Mouse (Mus musculus) limb, embryonic 15.5 days (tissue): ENCODE results near the gene Gm12790. TPM values are rescaled to one million over a fixed set of nuclear protein-coding genes. Genes with fewer than 3 reads are reported as not detected.
"Not testable (repeated sequence)": the region's sequence is repeated elsewhere in the genome, so short reads cannot be mapped to it uniquely, and the experiment has no call there.

Source experiments
- ATAC-seq: fragments of 200-750 bp; cut with Nextera tagmentation; 2 replicates; pipeline ENCODE4 v1.8.0; 2017; ENCODE audit warnings: low read depth, moderate TSS enrichment; ENCODE audit not compliant: insufficient number of reproducible peaks, low FRiP score, low TSS enrichment
- H3K27ac ChIP-seq: fragments of 300-500 bp; sonication (generic); 2 replicates; pipeline ENCODE4 v1.5.1; 2015; ENCODE audit warnings: moderate library complexity, mild to moderate bottlenecking, inconsistent platforms
- H3K27me3 ChIP-seq: fragments of 300-500 bp; sonication (generic); 2 replicates; pipeline ENCODE4 v1.6.1; 2015; ENCODE audit warnings: inconsistent platforms
- H3K36me3 ChIP-seq: fragments of 300-500 bp; sonication (generic); 2 replicates; pipeline ENCODE4 v1.6.1; 2015; ENCODE audit warnings: inconsistent platforms
- H3K4me1 ChIP-seq: fragments of 300-500 bp; sonication (generic); 2 replicates; pipeline ENCODE4 v1.6.1; 2015; ENCODE audit warnings: inconsistent platforms
- H3K4me2 ChIP-seq: fragments of 300-500 bp; sonication (generic); 2 replicates; pipeline ENCODE4 v1.6.1; 2015; ENCODE audit warnings: mild to moderate bottlenecking, inconsistent platforms
- H3K4me3 ChIP-seq: fragments of 300-500 bp; sonication (generic); 2 replicates; pipeline ENCODE4 v1.5.1; 2015; ENCODE audit warnings: mild to moderate bottlenecking, inconsistent platforms
- H3K9ac ChIP-seq: fragments of 300-500 bp; sonication (generic); 2 replicates; pipeline ENCODE4 v1.6.1; 2015; ENCODE audit warnings: inconsistent platforms
- H3K9me3 ChIP-seq: fragments of 300-500 bp; sonication (generic); 2 replicates; pipeline ENCODE4 v1.6.1; 2016; ENCODE audit warnings: inconsistent platforms
- WGBS: fragments of 180-500 bp; shearing (Covaris S2); methylation state at CpG from one replicate; pipeline ENCODE4 v1.1.7; 2015; 5-methylcytosine and 5-hydroxymethylcytosine counted together
- polyA plus RNA-seq: library from polyadenylated mRNA; unstranded; fragments of >200 nt; fragmentation: Nextera tagmentation; extraction: Ambion mirVana; gene quantifications from 2 replicates; pipeline ENCODE4 v1.2.1, GENCODE M21; 2015

Gm12790 gene
- polyA plus RNA-seq = not detected in 2 replicates

DNA sequence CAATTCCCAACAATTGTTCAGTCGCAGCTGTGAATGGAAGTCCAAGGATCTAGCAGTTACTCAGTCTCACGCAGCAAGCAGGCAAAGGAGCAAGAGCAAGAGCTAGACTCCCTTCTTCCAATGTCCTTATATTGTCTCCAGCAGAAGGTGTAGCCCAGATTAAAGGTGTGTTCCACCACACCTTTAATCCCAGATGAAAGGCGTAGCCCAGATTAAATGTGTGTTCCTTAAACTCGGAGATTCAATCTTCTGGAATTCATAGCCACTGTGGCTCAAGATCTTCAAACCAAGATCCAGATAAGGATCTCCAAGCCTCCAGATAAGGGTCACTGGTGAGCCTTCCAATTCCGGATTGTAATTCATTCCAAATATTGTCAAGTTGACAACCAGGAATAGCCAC, at the start of gene Gm12790:
Gene Gm12790, minus strand, starts transcription at position 101 of the 400 bp plus-strand sequence.
- H3K4me1 ChIP-seq, H3K27ac ChIP-seq, H3K4me3 ChIP-seq, ATAC-seq, H3K9me3 ChIP-seq, H3K4me2 ChIP-seq, H3K9ac ChIP-seq, H3K36me3 ChIP-seq, H3K27me3 ChIP-seq: not testable (repeated sequence)
- WGBS = 77% methylated on average over 1 of the region's 5 CpGs

DNA sequence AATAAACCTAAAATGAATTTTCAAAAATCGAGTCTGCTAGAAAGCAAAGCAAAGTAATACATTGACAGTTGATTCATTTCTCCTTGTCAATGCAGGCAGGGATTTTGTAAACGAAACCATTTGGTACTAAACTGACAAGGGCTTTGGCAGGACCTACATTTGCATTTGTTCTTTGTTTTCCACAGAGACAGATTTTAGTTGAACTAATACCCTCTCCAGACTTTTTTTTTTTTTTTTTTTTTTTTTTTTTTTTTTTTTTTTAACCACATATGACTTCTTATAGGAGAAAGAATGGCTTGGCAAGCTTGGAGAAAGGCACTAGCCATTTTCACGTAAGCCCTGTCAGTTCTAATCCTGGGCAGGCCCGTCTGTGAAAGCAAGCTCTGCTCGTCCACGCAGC, 45.8 kb upstream of the Gm12790 start:
- no peak overlapping the region for H3K27ac ChIP-seq
- no peaks in the 10 kb centered on the region for H3K4me1 ChIP-seq
- no peaks in the 10 kb centered on the region for H3K36me3 ChIP-seq
- no peak for ATAC-seq
- H3K9ac ChIP-seq = no peak overlapping the region
- 87% methylated on average over 6 of the region's 6 CpGs for WGBS
- H3K4me3 ChIP-seq = no peak overlapping the region
- no peaks in the 10 kb centered on the region for H3K9me3 ChIP-seq
- H3K27me3 ChIP-seq = no peaks in the 10 kb centered on the region
- H3K4me2 ChIP-seq = no peak overlapping the region

DNA sequence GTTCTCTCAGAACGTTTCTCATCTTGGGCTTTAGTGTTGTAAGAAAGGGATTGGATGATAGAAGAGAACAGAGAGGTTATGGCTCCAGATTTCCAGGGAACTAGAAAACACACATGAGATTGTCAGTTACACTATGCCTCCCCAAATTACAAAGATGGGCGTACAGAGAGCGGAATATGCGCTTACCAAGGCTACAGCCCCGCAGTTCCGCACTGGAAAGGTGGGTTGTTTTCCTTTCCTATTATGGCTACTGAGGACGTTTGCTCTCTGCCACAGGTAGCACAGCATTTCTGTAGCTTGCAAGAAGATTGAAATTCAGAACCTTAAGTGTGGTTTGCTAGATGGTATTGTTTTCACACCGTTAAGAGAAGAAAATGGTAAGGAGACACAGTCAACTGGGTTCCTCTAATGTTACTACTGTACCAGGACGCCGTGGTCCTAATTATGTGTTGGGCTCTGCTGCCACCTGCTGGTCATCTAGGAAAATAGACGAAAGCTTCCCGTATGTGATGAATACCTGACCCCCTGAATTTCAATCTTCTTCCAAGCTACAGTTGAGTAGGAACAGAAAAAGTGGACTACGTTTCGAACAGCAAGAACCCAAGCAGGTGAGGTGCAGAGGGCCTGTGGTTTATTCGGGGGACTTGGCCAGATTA, 17.5 kb upstream of the Gm12790 start:
- H3K4me2 ChIP-seq = no peak overlapping the region
- H3K9me3 ChIP-seq = no peaks in the 10 kb centered on the region
- no peak overlapping the region for H3K9ac ChIP-seq
- H3K4me3 ChIP-seq = no peak overlapping the region
- H3K4me1 ChIP-seq = no peaks in the 10 kb centered on the region
- no peak overlapping the region for H3K27ac ChIP-seq
- H3K27me3 ChIP-seq = no peaks in the 10 kb centered on the region
- ATAC-seq = no peak
- H3K36me3 ChIP-seq = no peaks in the 10 kb centered on the region
- 38% methylated on average over 15 of the region's 15 CpGs for WGBS

DNA sequence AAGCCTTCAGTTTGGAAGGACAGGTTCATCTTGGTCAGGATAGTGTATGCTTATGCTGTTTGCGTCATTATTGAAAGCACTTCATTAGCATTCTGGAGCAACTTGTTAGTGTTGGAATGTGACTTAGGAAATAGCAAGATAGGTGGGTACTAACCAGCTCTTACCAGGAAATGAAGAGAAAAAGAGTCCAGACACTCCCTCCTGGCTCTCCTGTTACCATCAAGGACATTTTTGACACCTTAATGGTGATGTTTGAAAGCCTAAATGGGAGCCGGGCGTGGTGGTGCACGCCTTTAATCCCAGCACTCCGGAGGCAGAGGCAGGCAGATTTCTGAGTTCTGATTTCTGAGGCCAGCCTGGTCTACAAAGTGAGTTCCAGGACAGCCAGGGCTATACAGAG, 16.6 kb upstream of the Gm12790 start:
- H3K27ac ChIP-seq = no peak overlapping the region
- no peak overlapping the region for H3K4me3 ChIP-seq
- H3K36me3 ChIP-seq = no peaks in the 10 kb centered on the region
- ATAC-seq = no peak
- H3K9ac ChIP-seq = no peak overlapping the region
- H3K9me3 ChIP-seq = no peaks in the 10 kb centered on the region
- H3K27me3 ChIP-seq = no peaks in the 10 kb centered on the region
- H3K4me2 ChIP-seq = no peak overlapping the region
- H3K4me1 ChIP-seq = no peaks in the 10 kb centered on the region
- 85% methylated on average over 5 of the region's 5 CpGs for WGBS

DNA sequence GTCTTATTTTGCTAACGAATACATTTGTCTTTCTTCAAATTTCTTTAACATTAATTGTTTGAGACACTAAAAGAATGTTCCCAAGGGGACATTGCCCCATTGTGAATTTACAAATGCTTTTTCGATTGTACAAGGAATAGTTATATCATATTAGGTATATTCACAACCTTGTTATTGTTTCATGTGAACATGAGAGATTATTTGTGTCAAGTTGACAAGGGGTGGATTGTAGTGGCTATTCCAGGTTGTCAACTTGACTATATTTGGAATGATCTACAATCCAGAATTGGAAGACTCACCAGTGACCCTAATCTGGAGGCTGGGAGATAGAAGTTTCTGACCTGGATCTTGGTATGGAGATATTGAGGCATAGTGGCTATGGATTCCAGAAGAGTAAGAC, 5.5 kb upstream of the Gm12790 start, which contains the start of gene Gm12789:
Gene Gm12789, plus strand, starts transcription at position 301 of the 400 bp plus-strand sequence.
- 84% methylated on average over 2 of the region's 2 CpGs for WGBS
- not testable (repeated sequence) for H3K4me1 ChIP-seq, H3K27ac ChIP-seq, H3K9ac ChIP-seq, H3K36me3 ChIP-seq, H3K9me3 ChIP-seq, H3K4me2 ChIP-seq, H3K27me3 ChIP-seq, ATAC-seq, H3K4me3 ChIP-seq

DNA sequence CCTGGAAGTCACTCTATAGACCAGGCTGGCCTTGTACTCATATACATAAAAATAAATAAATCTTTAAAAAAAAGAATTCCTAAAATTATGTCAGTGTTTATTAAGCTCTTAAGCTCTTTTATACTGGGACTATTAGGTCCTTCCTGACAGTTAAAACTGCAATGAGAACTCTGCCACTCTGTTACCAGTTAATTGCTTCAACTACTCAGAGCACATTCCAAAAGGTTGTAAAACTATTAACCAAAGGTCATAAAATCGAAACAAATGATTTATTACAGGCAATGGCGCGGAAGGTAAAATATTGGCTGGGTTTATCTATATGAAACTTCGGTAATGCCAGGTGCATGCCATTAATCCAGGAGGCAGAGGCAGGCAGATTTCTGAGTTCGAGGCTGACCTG, 4.8 kb upstream of the Gm12790 start:
- H3K36me3 ChIP-seq = no peaks in the 10 kb centered on the region
- no peak overlapping the region for H3K27ac ChIP-seq
- no peaks in the 10 kb centered on the region for H3K9me3 ChIP-seq
- no peak overlapping the region for H3K4me3 ChIP-seq
- WGBS = 53% methylated on average over 5 of the region's 5 CpGs
- H3K9ac ChIP-seq = no peak overlapping the region
- H3K4me1 ChIP-seq = no peaks in the 10 kb centered on the region
- no peaks in the 10 kb centered on the region for H3K27me3 ChIP-seq
- no peak for ATAC-seq
- H3K4me2 ChIP-seq = no peak overlapping the region

DNA sequence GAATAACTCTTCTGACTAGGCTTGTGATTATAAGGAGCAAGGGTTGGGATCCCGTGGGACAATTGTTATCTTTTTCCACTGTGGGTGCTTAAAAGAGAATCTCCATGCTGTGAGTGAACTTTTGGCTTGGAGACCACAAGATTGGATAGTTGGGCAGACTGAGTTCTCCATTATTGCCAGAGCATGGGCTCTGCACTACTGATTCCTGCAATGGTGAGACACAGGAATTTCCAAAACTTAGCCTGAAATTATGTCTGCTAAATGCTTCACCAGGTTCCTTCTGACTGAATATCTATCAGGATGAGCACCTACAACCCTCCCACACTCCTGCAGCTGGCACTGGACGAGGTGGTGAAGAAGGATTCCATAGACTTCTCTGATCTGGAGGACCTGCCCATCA, 40.7 kb downstream of the Gm12790 start, which contains the start of gene Gm12794:
Gene Gm12794, plus strand, starts transcription at position 301 of the 400 bp plus-strand sequence.
- H3K36me3 ChIP-seq = not testable (repeated sequence)
- 69% methylated on average over 2 of the region's 2 CpGs for WGBS

More for the DNA sequence above, 40.7 kb downstream of the Gm12790 start, which contains the start of gene Gm12794:
- H3K27me3 ChIP-seq, ATAC-seq, H3K9ac ChIP-seq, H3K27ac ChIP-seq, H3K4me2 ChIP-seq, H3K4me3 ChIP-seq, H3K9me3 ChIP-seq, H3K4me1 ChIP-seq: not testable (repeated sequence)

Other genes with a start within 250 kb of the Gm12790 start
- gene B020004J07Rik, start 137.0 kb downstream of the Gm12790 start, polyA plus RNA-seq = not detected in 2 replicates
- gene C130073F10Rik, start 87.3 kb downstream of the Gm12790 start, polyA plus RNA-seq = 1.4 TPM in 2 replicates
- gene Gm12800, start 71.9 kb downstream of the Gm12790 start, polyA plus RNA-seq = not detected in 2 replicates
- gene Gm12794, start 40.6 kb downstream of the Gm12790 start, polyA plus RNA-seq = not detected in 2 replicates
- not detected in 2 replicates for gene Gm12789, start 5.6 kb upstream of the Gm12790 start, polyA plus RNA-seq
- gene Pde4b, start 106.5 kb upstream of the Gm12790 start, polyA plus RNA-seq = 20.1 and 25.3 TPM in 2 replicates